Mouse (Mus musculus) MEL (cell line): ENCODE measurements around the gene Lrrc72.

ENCODE experiments used
- CHD2 ChIP-seq: IDR thresholded peaks from 2 replicates; pipeline ENCODE4 v1.6.1; 2011; ENCODE audit warnings: low read length, improper control_type of control experiment
- CTCF ChIP-seq, 3 experiments: IDR thresholded peaks in 2 of 3; conservative IDR thresholded peaks in 1 of 3; 2 replicates each; pipeline ENCODE4 v1.5.1; 2011 to 2012; ENCODE audit warnings: low read length in 3 of 3, low read depth in 2 of 3, mild to moderate bottlenecking in 2 of 3, improper control_type of control experiment in 1 of 3, inconsistent platforms in 1 of 3, mixed read lengths in 1 of 3, moderate library complexity in 1 of 3; ENCODE audit not compliant: control insufficient read depth in 1 of 3, insufficient read depth in 1 of 3, poor library complexity in 1 of 3, severe bottlenecking in 1 of 3
- ELF1 ChIP-seq: IDR thresholded peaks from 2 replicates; pipeline ENCODE4 v1.6.1; 2014; ENCODE audit warnings: low read depth, mild to moderate bottlenecking, inconsistent platforms, low read length, improper control_type of control experiment, moderate library complexity
- ETS1 ChIP-seq: IDR thresholded peaks from 2 replicates; pipeline ENCODE4 v1.6.1; 2012; ENCODE audit warnings: low read depth, mild to moderate bottlenecking, inconsistent platforms, low read length, improper control_type of control experiment, moderate library complexity
- MAFK ChIP-seq: IDR thresholded peaks from 2 replicates; pipeline ENCODE4 v1.6.1; 2011; ENCODE audit warnings: low read depth, mild to moderate bottlenecking, low read length, improper control_type of control experiment, borderline replicate concordance
- MAZ ChIP-seq: IDR thresholded peaks from 2 replicates; pipeline ENCODE4 v1.6.1; 2012; ENCODE audit warnings: low read depth, mild to moderate bottlenecking, inconsistent platforms, low read length, improper control_type of control experiment
- POLR2A ChIP-seq, 2 experiments: IDR thresholded peaks; 2 replicates each; pipeline ENCODE4 v1.6.1; 2011 to 2012; ENCODE audit warnings: low read length in 2 of 2, mild to moderate bottlenecking in 2 of 2, control low read depth in 1 of 2, improper control_type of control experiment in 1 of 2, low read depth in 1 of 2, moderate library complexity in 1 of 2; ENCODE audit not compliant: control insufficient read depth in 1 of 2, insufficient read depth in 1 of 2, poor library complexity in 1 of 2
- SMC3 ChIP-seq: IDR thresholded peaks from 2 replicates; pipeline ENCODE4 v1.6.1; 2011; ENCODE audit warnings: low read depth, low read length, improper control_type of control experiment
- TAL1 ChIP-seq: IDR thresholded peaks from 2 replicates; pipeline ENCODE4 v1.6.1; 2012; ENCODE audit warnings: mild to moderate bottlenecking, inconsistent platforms, low read length, moderate library complexity, mixed read lengths
- TCF12 ChIP-seq: IDR thresholded peaks from 2 replicates; pipeline ENCODE4 v1.6.1; 2014; ENCODE audit warnings: low read depth, mild to moderate bottlenecking, inconsistent platforms, low read length, improper control_type of control experiment, moderate library complexity
- USF1 ChIP-seq: IDR thresholded peaks from 2 replicates; pipeline ENCODE4 v1.6.1; 2014; ENCODE audit warnings: low read depth, mild to moderate bottlenecking, inconsistent platforms, low read length, improper control_type of control experiment, moderate library complexity
- USF2 ChIP-seq, 2 experiments: IDR thresholded peaks; 2 replicates each; pipeline ENCODE4 v1.6.1; 2011 to 2012; ENCODE audit warnings: improper control_type of control experiment in 2 of 2, low read length in 2 of 2, borderline replicate concordance in 1 of 2, inconsistent platforms in 1 of 2, low read depth in 1 of 2, mild to moderate bottlenecking in 1 of 2; ENCODE audit not compliant: insufficient read depth in 1 of 2

- no peak for TF ChIP-seq CHD2
- no peak for TF ChIP-seq USF1
- no peak for TF ChIP-seq ELF1
- TF ChIP-seq MAFK, result no peak
- TF ChIP-seq CTCF (IDR thresholded peaks at IDR 0.05 in 2 of 3, conservative IDR thresholded peaks at IDR 0.05 in 1 of 3; ENCODE audit: control insufficient read depth in 1 of 3, insufficient read depth in 1 of 3, low read depth in 2 of 3, low read length in 3 of 3, poor library complexity in 1 of 3, severe bottlenecking in 1 of 3), result no peak
- TF ChIP-seq ETS1, result no peak
- TF ChIP-seq MAZ, result no peak
- no peak for TF ChIP-seq SMC3
- TF ChIP-seq USF2 (IDR thresholded peaks at IDR 0.05; ENCODE audit: borderline replicate concordance in 1 of 2, insufficient read depth in 1 of 2, low read depth in 1 of 2, low read length in 2 of 2), result no peak
- TF ChIP-seq TAL1, result no peak
- no peak for TF ChIP-seq POLR2A (IDR thresholded peaks at IDR 0.05; ENCODE audit: control insufficient read depth in 1 of 2, insufficient read depth in 1 of 2, low read depth in 1 of 2, low read length in 2 of 2, poor library complexity in 1 of 2)
- TF ChIP-seq TCF12, result no peak
Measured at GRCm38 (mm10) chr12:36291346-36291745, 38.1 kb upstream of the Lrrc72 start.
